Mouse (Mus musculus) midbrain, embryonic 16.5 days (tissue): ENCODE data around the gene Fgfr2. TPM values are rescaled to one million over a fixed set of nuclear protein-coding genes. Genes with fewer than 3 reads are reported as not detected.

Source experiments
- ATAC-seq: fragments of 200-750 bp; cut with Nextera tagmentation; 2 replicates; pipeline ENCODE4 v1.8.0; 2017; ENCODE audit warnings: moderate TSS enrichment
- H3K27ac ChIP-seq: fragments of 300-500 bp; sonication (generic); 2 replicates; pipeline ENCODE4 v1.5.1; 2014; ENCODE audit warnings: mild to moderate bottlenecking, low read length, mixed read lengths
- H3K27me3 ChIP-seq: fragments of 300-500 bp; sonication (generic); 2 replicates; pipeline ENCODE4 v1.6.1; 2014; ENCODE audit warnings: low read depth, low read length, mixed read lengths; ENCODE audit not compliant: control insufficient read depth, insufficient read depth
- H3K36me3 ChIP-seq: fragments of 300-500 bp; sonication (generic); 2 replicates; pipeline ENCODE4 v1.6.1; 2014; ENCODE audit warnings: mild to moderate bottlenecking, low read length, moderate library complexity, mixed read lengths; ENCODE audit not compliant: control insufficient read depth, insufficient read depth
- H3K4me1 ChIP-seq: fragments of 300-500 bp; sonication (generic); 2 replicates; pipeline ENCODE4 v1.6.1; 2014; ENCODE audit warnings: mild to moderate bottlenecking, low read length, mixed read lengths; ENCODE audit not compliant: control insufficient read depth, insufficient read depth
- H3K4me2 ChIP-seq: fragments of 300-500 bp; sonication (generic); 2 replicates; pipeline ENCODE4 v1.6.1; 2014; ENCODE audit warnings: mild to moderate bottlenecking, low read length, mixed read lengths
- H3K4me3 ChIP-seq: fragments of 300-500 bp; sonication (generic); 2 replicates; pipeline ENCODE4 v1.5.1; 2014; ENCODE audit warnings: low read depth, mild to moderate bottlenecking, low read length, moderate library complexity, mixed read lengths
- H3K9ac ChIP-seq: fragments of 300-500 bp; sonication (generic); 2 replicates; pipeline ENCODE4 v1.6.1; 2014; ENCODE audit warnings: low read depth, low read length, mixed read lengths
- H3K9me3 ChIP-seq: fragments of 300-500 bp; sonication (generic); replicated peaks from 2 replicates; pipeline ENCODE4 v1.6.1; 2014; ENCODE audit warnings: mild to moderate bottlenecking, low read length, mixed read lengths; ENCODE audit not compliant: control insufficient read depth, poor library complexity, severe bottlenecking
- WGBS: fragments of 180-500 bp; shearing (Covaris S2); extraction: QIAGEN DNeasy Blood & Tissue Kit; methylation state at CpG from one replicate; pipeline ENCODE4 v1.1.7; 2014; 5-methylcytosine and 5-hydroxymethylcytosine counted together
- polyA plus RNA-seq: library from polyadenylated mRNA; unstranded; fragments of >200 nt; fragmentation: Nextera tagmentation; extraction: Ambion mirVana; gene quantifications from 2 replicates; pipeline ENCODE4 v1.2.1, GENCODE M21; 2015

Fgfr2 gene
- polyA plus RNA-seq, 1 experiment from 2014 or later: 23.8 TPM

- H3K36me3 ChIP-seq: no peaks in the 10 kb centered on the region
- H3K27me3 ChIP-seq: peaks cover 67% of the 10 kb centered on the region
- peak within 1 kb of the TSS; percentile 46 for H3K4me2 ChIP-seq
- no peaks in the 10 kb centered on the region for H3K9me3 ChIP-seq
- no peak within 1 kb of the TSS for H3K27ac ChIP-seq
- peak within 1 kb of the TSS; percentile 30; the same call in 1 of the 2 replicates for H3K9ac ChIP-seq
- no peak; the same call in 1 of the 2 replicates for ATAC-seq
- peak within 1 kb of the TSS; percentile 27 for H3K4me3 ChIP-seq
- H3K4me1 ChIP-seq: peaks cover 8% of the 10 kb centered on the region
- under 1% methylated on average over 65 of the region's 65 CpGs for WGBS
Measured at GRCm38 (mm10) chr7:131542115-131542871, 1580.9 kb downstream of the Fgfr2 start, which contains the start of gene Hmx3. Hmx3 (plus strand) TSS chr7:131542867.

GRCm38 (mm10) chr7:131541184-131542114 lies 1581.7 kb downstream of the Fgfr2 start:
- H3K27me3 ChIP-seq: peaks cover 66% of the 10 kb centered on the region
- H3K4me2 ChIP-seq: peak overlapping the region; percentile 46
- no peaks in the 10 kb centered on the region for H3K36me3 ChIP-seq
- H3K27ac ChIP-seq: no peak overlapping the region
- H3K9ac ChIP-seq: no peak overlapping the region
- no peak for ATAC-seq
- no peaks in the 10 kb centered on the region for H3K9me3 ChIP-seq
- WGBS: under 1% methylated on average over 41 of the region's 41 CpGs
- peak overlapping the region; percentile 27 for H3K4me3 ChIP-seq
- H3K4me1 ChIP-seq: peaks cover 8% of the 10 kb centered on the region

- Histone ChIP-seq H3K27ac (no peak overlapping the region), H3K27me3 (peaks cover 57% of the 10 kb centered on the region), H3K9ac (no peak overlapping the region), H3K4me2 (no peak overlapping the region), H3K4me1 (peaks cover 8% of the 10 kb centered on the region), H3K9me3 (no peaks in the 10 kb centered on the region), H3K4me3 (no peak overlapping the region), H3K36me3 (no peaks in the 10 kb centered on the region)
- WGBS: 2% methylated on average over 7 of the region's 7 CpGs
- ATAC-seq: peak; percentile 62; the same call in 1 of the 2 replicates
Measured at GRCm38 (mm10) chr7:131539979-131540378, 1583.2 kb downstream of the Fgfr2 start.

DNA sequence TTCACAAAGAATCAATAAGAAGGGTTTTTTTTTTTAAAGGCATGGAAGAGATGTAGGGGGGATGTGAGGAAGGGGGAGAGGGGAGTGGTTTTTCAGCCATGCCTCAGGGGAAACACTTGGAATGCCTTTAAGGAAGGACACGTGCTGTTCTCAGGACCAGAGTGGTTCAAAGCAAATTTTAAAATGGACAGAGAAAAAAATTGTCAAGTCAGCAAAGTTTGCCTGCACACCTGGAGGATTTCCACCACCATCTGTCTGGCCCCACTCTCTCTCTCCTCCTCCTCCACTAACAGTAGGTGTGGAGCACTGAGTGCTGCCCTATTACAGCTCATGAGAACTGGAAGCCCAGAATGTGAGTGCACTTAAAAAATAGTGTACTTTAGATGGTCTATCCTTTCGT lies 1619.4 kb downstream of the Fgfr2 start:
- no peaks in the 10 kb centered on the region for H3K36me3 ChIP-seq
- H3K4me2 ChIP-seq: no peak overlapping the region
- H3K4me3 ChIP-seq: no peak overlapping the region
- no peak for ATAC-seq
- no peak overlapping the region for H3K9ac ChIP-seq
- H3K4me1 ChIP-seq: no peaks in the 10 kb centered on the region
- H3K27ac ChIP-seq: no peak overlapping the region
- H3K27me3 ChIP-seq: no peaks in the 10 kb centered on the region
- H3K9me3 ChIP-seq: no peaks in the 10 kb centered on the region
- WGBS: 82% methylated on average over 2 of the region's 2 CpGs

GRCm38 (mm10) chr7:131478403-131478802 lies 1644.7 kb downstream of the Fgfr2 start:
- H3K36me3 ChIP-seq: no peaks in the 10 kb centered on the region
- H3K4me3 ChIP-seq: no peak overlapping the region
- no peaks in the 10 kb centered on the region for H3K27me3 ChIP-seq
- no peak for ATAC-seq
- H3K4me1 ChIP-seq: no peaks in the 10 kb centered on the region
- H3K27ac ChIP-seq: no peak overlapping the region
- H3K9ac ChIP-seq: no peak overlapping the region
- H3K4me2 ChIP-seq: no peak overlapping the region
- WGBS: 97% methylated on average over 5 of the region's 5 CpGs
- H3K9me3 ChIP-seq: no peaks in the 10 kb centered on the region

DNA sequence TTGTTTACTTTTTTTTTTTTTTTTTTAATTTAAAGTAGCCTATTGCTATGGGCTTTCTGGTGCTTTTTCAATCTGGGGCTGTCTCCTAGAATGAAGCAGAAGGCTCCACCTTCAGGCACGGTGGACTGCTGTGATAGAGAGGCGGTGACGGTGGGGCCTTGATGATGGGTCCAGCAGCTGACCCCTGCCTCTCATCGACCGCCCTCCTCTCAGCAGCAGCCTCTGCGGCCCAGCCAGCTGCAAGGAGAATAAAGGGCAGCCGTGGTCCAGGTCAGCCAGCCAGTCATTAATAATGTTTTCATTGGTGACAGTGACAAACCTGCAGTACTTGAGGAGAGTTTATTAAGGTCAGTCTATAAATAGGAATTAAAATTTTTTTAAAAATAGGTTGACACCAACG lies 1646.0 kb downstream of the Fgfr2 start:
- no peak for ATAC-seq
- no peak overlapping the region for H3K9ac ChIP-seq
- H3K4me1 ChIP-seq: no peaks in the 10 kb centered on the region
- H3K27ac ChIP-seq: no peak overlapping the region
- H3K27me3 ChIP-seq: no peaks in the 10 kb centered on the region
- no peak overlapping the region for H3K4me3 ChIP-seq
- no peaks in the 10 kb centered on the region for H3K36me3 ChIP-seq
- H3K9me3 ChIP-seq: no peaks in the 10 kb centered on the region
- WGBS: 17% methylated on average over 8 of the region's 8 CpGs
- no peak overlapping the region for H3K4me2 ChIP-seq

DNA sequence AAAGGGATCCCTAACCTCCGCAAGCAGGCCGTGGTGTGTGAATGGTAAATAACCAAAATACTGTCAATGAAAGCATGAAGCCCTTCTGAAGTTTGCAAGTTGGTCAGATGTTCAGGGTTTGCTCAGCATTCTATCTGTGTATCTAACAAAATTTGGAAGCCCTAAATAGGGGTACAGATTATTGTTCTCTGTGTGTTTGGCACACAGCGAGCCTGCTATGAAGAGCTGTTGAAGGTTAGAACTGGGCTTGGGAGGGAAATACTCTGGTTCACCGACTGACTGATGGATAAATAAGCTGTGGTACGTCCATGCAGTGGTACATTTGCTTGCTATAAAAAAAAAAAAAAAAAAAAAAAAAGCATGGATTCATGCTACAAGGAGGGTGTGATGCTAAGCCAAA lies 1651.6 kb downstream of the Fgfr2 start:
- ATAC-seq: no peak
- Histone ChIP-seq H3K9ac (no peak overlapping the region), H3K9me3 (no peaks in the 10 kb centered on the region), H3K27ac (no peak overlapping the region), H3K27me3 (no peaks in the 10 kb centered on the region), H3K4me3 (no peak overlapping the region), H3K36me3 (no peaks in the 10 kb centered on the region), H3K4me2 (no peak overlapping the region), H3K4me1 (no peaks in the 10 kb centered on the region)
- 94% methylated on average over 5 of the region's 5 CpGs for WGBS

- H3K27me3 ChIP-seq: no peaks in the 10 kb centered on the region
- H3K36me3 ChIP-seq: no peaks in the 10 kb centered on the region
- H3K4me2 ChIP-seq: no peak overlapping the region
- no peak overlapping the region for H3K27ac ChIP-seq
- H3K9me3 ChIP-seq: no peaks in the 10 kb centered on the region
- no peak for ATAC-seq
- no peak overlapping the region for H3K9ac ChIP-seq
- 78% methylated on average over 3 of the region's 3 CpGs for WGBS
- H3K4me1 ChIP-seq: no peaks in the 10 kb centered on the region
- no peak overlapping the region for H3K4me3 ChIP-seq
Measured at GRCm38 (mm10) chr7:131469506-131469905, 1653.6 kb downstream of the Fgfr2 start.

DNA sequence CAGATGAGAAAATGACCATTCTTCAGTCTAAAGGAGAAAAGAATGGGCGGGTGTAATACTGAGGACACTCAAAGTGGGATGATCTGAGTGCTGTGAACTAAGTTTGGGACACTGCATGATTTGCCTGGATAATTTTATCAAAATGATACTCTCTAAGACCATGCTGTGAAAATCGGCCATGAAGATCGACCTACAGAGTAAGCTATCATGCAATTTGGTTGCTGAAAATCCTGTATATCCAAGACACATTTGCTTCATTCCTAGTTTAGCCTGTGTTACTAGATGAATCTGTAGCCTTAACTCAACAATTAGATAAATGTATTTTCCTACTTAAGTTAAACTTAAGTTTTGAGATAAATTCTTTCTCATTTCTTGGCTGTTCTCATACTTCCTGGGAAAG lies 1655.8 kb downstream of the Fgfr2 start:
- Histone ChIP-seq H3K4me3 (no peak overlapping the region), H3K9ac (no peak overlapping the region), H3K27ac (no peak overlapping the region), H3K27me3 (no peaks in the 10 kb centered on the region), H3K9me3 (no peaks in the 10 kb centered on the region), H3K36me3 (no peaks in the 10 kb centered on the region), H3K4me2 (no peak overlapping the region), H3K4me1 (no peaks in the 10 kb centered on the region)
- 86% methylated on average over 3 of the region's 3 CpGs for WGBS
- ATAC-seq: no peak
